Mouse (Mus musculus): ENCODE data around the gene Prdm2.

Prdm2 gene

DNA sequence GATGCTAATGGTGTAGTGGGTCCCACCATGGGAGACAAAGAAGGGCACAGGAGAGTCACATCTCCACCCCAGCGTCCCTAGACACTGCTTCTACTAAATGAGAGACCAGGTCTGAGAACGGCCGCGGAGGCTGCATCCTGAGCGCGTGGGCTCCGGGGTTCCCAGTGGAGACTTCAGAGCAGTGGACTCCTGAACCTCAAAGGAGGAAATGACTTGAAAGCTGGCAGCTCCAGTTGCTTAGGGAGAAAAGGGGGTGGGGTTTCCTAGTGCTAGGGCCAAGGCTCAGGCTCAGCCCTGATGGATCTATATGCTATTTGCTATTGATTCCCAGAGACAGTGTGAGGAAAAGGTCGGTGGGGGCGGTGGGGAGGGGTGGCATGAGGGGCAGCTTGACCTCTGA, 104.2 kb downstream of the Prdm2 start:
- in situ Hi-C loops (cut with MseI, MboI): no loop called here

DNA sequence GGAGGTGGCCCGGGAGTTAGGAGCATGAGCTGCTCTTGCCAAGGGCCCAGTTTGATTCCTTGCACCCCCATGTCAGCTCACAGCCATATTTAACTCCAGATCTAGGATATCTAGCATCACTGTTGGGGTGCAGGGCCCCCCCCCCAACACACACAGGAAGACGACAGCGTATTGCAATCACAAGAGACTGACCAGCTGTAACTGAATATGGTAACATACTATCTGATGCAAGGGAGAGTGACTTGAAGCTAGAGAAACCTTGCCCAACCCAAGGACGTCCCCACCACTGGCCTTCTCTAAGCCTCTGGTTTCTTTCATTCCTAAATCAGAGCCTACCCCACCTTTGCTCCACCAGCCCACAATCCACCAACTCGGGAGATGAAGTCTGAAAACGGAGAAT, 105.8 kb downstream of the Prdm2 start:
- in situ Hi-C loops (cut with MseI, MboI): no loop called here

DNA sequence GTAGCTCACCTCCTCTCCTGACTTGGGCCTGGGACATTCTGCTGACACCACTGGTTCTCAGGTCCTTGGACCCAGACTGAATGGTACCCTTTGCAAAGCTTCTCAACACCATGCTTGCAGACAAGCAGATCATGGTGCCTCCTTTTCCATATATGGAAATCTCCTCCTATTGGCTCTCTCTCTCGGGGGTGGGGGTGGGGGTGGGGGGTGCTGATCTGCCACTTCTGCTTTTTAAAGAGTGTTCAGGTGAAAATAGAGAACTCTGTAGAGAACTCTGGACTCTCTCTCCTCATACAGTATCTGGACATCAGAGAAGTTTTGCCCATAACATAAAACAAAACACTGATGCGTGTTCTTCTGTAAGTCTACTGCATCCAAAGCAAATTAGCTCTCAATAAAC, 106.2 kb downstream of the Prdm2 start:
- in situ Hi-C loops (cut with MseI, MboI): no loop called here

DNA sequence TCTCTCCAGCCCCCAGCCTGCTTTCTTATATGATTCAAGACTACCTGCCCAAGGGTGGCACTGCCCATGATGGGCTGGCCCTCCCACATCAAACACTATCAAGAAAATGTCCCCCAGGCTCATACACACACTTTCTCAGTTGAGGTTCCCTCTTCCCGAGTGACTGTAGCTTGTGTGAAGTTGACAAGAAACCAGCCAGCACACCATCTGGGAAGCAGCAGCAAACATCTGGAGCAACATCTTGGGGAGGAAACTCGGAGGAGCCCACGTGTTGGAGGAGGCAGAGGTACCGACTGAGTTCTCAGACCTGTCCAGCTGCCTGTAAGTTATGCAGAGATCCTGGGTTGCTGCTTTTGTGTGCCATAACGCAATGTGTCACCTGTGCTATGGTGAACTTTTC, 108.1 kb downstream of the Prdm2 start:
- in situ Hi-C loops (cut with MseI, MboI): no loop called here

DNA sequence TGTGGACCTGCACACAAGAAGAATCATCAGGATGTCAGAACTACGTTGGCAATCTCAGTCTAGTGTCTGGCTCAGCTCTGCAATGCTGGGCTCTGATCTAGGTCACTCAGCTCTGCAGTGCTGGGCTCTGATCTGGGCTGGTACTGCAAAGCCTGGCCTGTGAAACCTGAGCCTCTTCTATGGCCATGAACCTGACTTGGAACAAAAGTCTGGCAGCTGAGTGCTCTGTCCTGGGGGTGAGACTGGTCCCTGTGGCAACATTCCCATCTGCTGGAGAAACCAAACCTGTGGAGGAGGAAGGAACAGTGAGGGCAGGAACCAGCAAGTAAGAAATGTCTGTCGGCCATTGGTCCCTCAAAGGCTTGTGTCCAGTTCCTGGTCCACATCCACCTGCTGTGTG, 109.0 kb downstream of the Prdm2 start:
- in situ Hi-C loops (cut with MseI, MboI): no loop called here

DNA sequence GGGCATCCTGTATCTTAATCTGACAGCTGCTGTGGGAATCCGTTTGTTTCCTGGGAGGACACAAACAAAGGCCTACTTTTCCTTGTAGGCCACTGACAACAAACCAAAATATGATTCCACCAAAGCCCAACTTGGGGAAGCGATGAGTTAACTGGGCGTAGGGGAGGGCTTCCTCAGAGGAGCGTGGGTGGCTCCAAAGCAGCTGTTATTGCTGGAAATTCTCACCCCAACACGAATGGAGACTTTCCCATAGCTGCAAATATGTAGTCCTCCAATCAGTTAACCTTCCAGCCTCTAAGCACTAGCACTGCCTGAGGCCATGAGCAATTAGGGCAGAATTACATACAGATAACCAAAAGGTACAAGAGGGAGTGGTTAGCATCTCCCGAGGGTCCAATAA, 112.6 kb downstream of the Prdm2 start:
- in situ Hi-C loops (cut with MseI, MboI): no loop called here

DNA sequence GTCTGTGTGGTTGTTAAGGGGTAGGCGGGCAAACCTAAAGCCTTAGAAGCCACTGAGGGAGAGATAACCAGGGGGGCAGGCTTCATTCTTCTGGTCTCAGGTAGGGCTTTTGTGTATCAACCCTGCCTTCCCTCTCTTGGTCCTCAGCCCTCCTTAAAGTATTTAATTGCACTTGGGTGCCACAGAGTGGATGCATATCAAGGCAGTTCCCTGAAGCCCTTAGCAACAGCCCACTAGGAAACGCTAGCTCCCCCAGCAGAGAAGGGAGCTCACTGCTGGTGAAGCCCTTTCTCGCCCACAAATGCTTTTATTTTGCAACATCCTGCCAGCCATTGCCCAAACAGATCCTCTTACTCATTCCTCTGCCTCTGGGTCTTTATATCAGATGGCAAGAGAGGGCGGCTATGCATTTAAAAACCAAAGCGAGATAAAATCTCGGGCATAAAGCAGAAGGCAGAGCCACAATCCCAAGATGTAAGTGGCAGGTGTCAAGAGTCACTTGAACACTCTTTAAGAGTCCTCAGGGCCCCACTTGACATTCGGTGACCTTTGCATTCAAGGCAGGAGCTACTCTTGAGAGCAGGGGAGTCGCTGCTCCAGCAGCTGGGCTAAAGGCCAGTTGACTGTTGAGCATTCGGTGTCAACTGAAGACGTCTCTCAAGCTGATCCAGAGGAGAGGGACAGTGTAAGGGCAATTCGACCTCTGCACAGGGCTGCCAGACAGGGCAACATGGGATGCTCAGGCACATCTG, 113.3 kb downstream of the Prdm2 start:
- in situ Hi-C loops (cut with MseI, MboI): no loop called here

DNA sequence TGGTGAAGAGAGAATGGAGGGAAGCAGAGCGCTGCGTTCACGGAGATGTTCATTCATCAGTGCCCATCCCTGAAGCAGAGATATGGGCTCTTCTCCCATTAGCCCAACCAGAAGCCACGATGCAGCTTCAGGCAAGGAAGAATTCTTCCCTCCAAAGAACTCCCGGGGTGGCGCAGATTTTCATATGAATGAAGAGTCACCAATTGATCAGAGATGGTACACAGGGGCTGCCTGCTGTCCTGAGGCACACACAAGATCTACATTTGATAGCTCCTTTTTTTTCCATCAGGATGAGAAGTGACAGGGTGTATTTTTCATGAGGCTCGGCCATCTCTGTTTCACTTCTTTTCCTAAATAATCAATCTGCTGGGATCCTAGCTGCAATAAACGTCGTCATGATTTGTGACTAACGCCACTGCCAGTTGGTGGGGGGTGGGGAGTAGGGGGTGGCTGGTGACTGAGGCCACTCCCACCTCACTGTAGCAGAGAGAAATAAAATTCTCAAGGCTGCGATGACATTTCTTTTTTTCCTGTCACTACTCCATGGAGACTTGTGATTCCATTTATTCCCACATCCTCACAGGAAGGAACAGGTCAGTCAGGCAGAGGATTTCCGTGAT, 120.6 kb downstream of the Prdm2 start:
- in situ Hi-C loops (cut with MseI, MboI): no loop called here

DNA sequence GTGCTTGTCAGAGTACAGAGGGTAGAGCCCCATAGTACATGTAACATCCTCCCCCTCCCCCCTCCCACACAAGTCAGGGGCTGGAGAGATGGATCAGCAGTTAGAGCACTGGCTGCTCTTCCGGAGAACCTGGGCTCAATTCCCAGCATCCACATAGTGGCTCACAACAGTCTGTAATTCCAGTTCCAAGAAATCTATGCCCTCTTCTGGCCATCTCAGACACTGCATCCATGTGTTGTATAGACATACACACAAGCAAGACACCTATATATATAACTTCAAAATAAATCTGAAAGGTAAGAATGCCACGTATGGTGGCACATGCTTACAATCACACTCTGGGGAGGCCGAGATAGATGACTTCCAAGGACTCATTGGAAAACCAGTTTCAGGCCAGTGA, 122.2 kb downstream of the Prdm2 start:
- in situ Hi-C loops (cut with MseI, MboI): no loop called here

DNA sequence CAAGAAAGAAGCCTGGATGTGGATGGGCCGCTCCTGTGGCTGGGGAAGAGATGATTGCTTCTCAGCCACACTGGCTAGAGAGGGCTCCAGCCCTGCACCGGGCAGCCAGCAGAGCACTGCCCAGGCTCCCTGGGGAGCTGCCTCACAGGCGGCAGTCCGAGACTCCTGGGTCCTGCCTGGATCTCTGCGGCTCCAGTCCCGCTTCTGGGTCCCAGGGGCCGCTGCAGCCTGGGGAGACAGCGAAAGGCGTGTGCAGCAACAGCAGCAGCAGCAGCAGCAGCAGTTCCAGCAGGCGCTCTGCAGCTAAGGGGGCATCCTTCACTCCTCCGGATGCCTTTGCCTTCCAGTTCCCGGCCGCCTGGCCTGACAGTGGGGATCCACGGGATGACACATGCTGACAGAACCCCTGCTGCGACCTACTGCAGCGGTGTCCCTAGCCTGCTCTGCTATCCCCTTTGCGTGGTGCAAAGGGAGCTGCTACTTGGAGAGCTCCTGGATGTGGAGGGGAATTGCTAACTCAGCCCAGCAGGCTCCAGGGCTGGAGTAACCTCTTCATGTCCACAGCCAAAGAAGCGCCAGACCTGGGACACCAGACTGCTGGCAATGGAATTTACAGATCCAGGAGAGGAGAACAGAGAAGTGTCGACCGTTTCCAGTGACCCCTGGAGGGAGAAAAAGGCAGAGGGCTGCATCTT, 138.6 kb downstream of the Prdm2 start:
- in situ Hi-C loops (cut with MseI, MboI): no loop called here

DNA sequence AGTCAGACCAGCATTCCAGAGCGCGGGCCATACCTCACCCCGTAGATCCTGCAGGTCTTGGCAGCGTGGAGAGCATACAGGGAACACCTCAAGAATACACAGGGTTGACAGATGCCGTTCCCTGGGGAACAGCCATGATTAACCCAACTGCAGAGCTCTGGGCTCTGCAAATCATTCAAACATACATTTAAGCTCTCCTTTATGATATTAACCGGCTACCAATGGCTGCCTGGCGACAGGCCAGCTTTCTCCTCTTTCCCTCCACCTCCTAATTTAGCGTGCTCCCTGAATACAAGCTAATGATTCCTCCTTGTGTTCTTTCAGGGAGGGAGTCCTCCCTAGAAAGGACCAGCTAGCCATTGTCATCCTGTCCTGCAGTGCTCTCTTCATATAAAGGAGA, 141.0 kb downstream of the Prdm2 start:
- in situ Hi-C loops (cut with MseI, MboI): no loop called here

DNA sequence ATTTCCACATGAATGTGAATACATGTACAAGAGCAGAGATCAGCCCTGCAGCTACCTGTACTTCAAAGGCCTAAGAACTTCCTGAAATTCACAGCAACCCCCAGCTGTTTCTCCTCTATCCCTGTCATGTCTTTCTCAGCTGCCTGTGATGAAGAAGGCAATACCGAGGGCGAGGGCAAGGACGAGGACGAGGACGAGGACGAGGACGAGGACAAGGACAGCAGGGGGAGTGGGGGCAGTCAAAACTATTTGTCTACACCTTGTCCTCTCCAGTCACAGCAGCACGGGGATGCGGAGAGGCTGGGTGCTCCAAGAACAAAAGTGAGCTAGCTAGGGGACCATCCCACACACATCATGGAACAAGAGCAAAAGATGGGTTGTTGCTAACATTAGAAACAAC, 145.8 kb downstream of the Prdm2 start:
- in situ Hi-C loops (cut with MseI, MboI): no loop called here

DNA sequence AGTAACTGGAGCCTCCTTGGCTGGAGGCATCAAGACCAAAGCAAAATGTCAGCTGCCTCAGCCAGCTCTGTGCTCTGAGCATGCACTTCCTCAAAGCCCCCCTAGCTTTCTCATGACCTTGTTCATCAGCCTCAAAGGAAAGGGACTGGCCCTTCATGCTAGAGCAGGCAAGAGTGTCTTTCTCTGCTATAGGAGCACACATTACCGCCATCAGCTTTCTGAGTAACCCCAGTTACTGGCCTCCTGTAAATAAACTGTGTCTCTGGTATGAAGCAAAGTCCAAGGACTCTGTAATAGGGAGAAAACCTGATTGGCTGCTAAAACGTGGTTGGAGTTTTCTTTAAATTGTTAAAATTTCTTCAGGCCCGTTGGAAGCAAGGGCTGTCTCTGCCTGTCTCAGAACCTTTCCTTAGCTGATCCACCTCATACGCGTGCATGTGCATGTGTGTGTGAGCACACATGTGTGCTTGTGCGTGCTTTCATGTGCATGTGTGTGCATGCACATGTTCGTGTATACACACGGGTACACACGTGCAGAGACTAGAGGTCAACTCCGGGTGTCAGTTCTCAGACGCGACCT, 153.9 kb downstream of the Prdm2 start:
- in situ Hi-C loops (cut with MseI, MboI): no loop called here

Data from mouse trophoblast stem cell (cell line).